Mouse (Mus musculus): ENCODE results near the gene Mrpl33.

- no peak for TF ChIP-seq POLR2A (IDR thresholded peaks at IDR 0.05; ENCODE audit: borderline replicate concordance, extremely low read depth, insufficient read depth, insufficient read length, poor library complexity, severe bottlenecking)
- no peak for TF ChIP-seq CTCF (IDR thresholded peaks at IDR 0.05; ENCODE audit: borderline replicate concordance, extremely low read depth, insufficient read depth, insufficient read length)
Observed at GRCm38 (mm10) chr5:31671137-31671536, 74.4 kb downstream of the Mrpl33 start.

Data from brain, embryonic 14.5 days (tissue).